Comparison of ENCODE assay signal across 11 mouse cellular contexts in the genomic region with DNA sequence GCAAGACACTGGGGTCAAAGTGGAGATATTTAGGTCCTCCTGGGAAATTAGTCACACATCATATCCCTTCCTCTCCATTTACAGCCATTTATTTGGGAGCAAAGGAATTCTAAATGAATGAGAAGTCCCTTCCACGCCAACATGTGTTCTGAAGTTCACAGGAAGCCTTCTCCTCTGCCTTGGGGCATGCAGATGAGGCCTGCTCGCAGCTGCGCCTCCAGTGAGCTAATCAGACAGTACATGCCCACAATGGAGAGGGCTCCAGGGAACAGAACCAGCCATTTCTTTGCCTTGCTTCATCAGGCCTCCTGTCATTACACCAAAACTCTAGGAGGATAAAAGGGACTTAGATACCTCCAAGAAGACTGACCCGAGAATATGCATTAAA.
DNase-seq lines count a peak whose midpoint lies in the region; ATAC-seq and TF ChIP-seq lines count a peak whose summit lies in the region.
"Had no signal": no experiment of that assay in that cellular context is flagged by ENCODE, and none has a peak within 500 bp of the region (broad histone marks: within the 10 kb centered on the region; RNA-seq: fewer than 3 reads in every experiment).

No protein-coding gene starts in this region.

- H3K4me2 ChIP-seq in stomach, postnatal 0 days (replicated peaks; ENCODE audit: low read depth), result no peak overlapping the region
- H3K4me2 ChIP-seq: hindbrain, embryonic 13.5 days; neural tube, embryonic 13.5 days had no signal

- TF ChIP-seq CTCF in kidney, adult 2 months (conservative IDR thresholded peaks at IDR 0.05; ENCODE audit: insufficient read depth, insufficient read length, low read depth, low read length), result no peak
- no peak for TF ChIP-seq CTCF in stomach, postnatal 0 days (IDR thresholded peaks at IDR 0.05; ENCODE audit: low read depth)

- TF ChIP-seq POLR2A in kidney, adult 2 months (IDR thresholded peaks at IDR 0.05; ENCODE audit: low read depth, low read length), result no peak

- no peak for TF ChIP-seq EP300 in stomach, postnatal 0 days (optimal IDR thresholded peaks at IDR 0.05)

- peak; percentile 23 for DNase-seq in gastrocnemius, postnatal 25 days
- no peak for DNase-seq in gastrocnemius, postnatal 10 days
- DNase-seq in kidney, adult 2 months, result no peak
- no peak for DNase-seq in kidney, adult 18-20 months
- DNase-seq in retina, embryonic 14.5 days (ENCODE audit: low spot score), result peak; percentile 6
- DNase-seq in retina, postnatal 1 day, result no peak
- no peak for DNase-seq in stomach, postnatal 0 days (ENCODE audit: low spot score)
- DNase-seq in right cerebral cortex, adult 18-20 months, result no peak
- DNase-seq: spleen, adult 18-20 months had no signal

- no peak overlapping the region for H3K9ac ChIP-seq in stomach, postnatal 0 days (ENCODE audit: low read length)
- H3K9ac ChIP-seq: hindbrain, embryonic 13.5 days; neural tube, embryonic 13.5 days had no signal

- H3K4me3 ChIP-seq in kidney, adult 2 months (ENCODE audit: insufficient read depth, low read depth, low read length), result no peak overlapping the region
- no peak overlapping the region for H3K4me3 ChIP-seq in stomach, postnatal 0 days (ENCODE audit: low read depth, low read length)
- H3K4me3 ChIP-seq: hindbrain, embryonic 13.5 days; neural tube, embryonic 13.5 days had no signal

- no peaks in the 10 kb centered on the region for H3K27me3 ChIP-seq in kidney, adult 2 months (replicated peaks; ENCODE audit: control insufficient read depth, insufficient read depth, low read length)
- H3K27me3 ChIP-seq in stomach, postnatal 0 days (ENCODE audit: control insufficient read depth, insufficient read depth, low read length), result no peaks in the 10 kb centered on the region
- H3K27me3 ChIP-seq: hindbrain, embryonic 13.5 days; neural tube, embryonic 13.5 days had no signal

- WGBS in kidney, adult 2 months, result 77% methylated on average over 4 of the region's 4 CpGs
- 67% methylated on average over 4 of the region's 4 CpGs for WGBS in stomach, postnatal 0 days

- H3K27ac ChIP-seq in kidney, adult 2 months (ENCODE audit: insufficient read depth, low read depth, low read length), result 0 out of 2 replicates have a peak overlapping the region, but pooled peaks have one; percentile 16
- H3K27ac ChIP-seq in stomach, postnatal 0 days (replicated peaks), result peak overlapping the region; percentile 80
- H3K27ac ChIP-seq: hindbrain, embryonic 13.5 days; neural tube, embryonic 13.5 days had no signal

- ATAC-seq in stomach, postnatal 0 days (ENCODE audit: low FRiP score, low TSS enrichment), result no peak

- peaks cover 3% of the 10 kb centered on the region; the same call in 1 of the 2 replicates for H3K4me1 ChIP-seq in kidney, adult 2 months (ENCODE audit: control insufficient read depth, insufficient read depth, low read length)
- H3K4me1 ChIP-seq in stomach, postnatal 0 days (replicated peaks; ENCODE audit: control insufficient read depth, insufficient read depth), result peaks cover 5% of the 10 kb centered on the region; the same call in 1 of the 2 replicates
- H3K4me1 ChIP-seq: hindbrain, embryonic 13.5 days had no signal

- no peaks in the 10 kb centered on the region for H3K9me3 ChIP-seq in stomach, postnatal 0 days (ENCODE audit: control insufficient read depth, low read length)
- H3K9me3 ChIP-seq: hindbrain, embryonic 13.5 days; neural tube, embryonic 13.5 days had no signal

- no peaks in the 10 kb centered on the region for H3K36me3 ChIP-seq in kidney, adult 2 months (ENCODE audit: control insufficient read depth, insufficient read depth, low read length)
- H3K36me3 ChIP-seq in stomach, postnatal 0 days (ENCODE audit: control insufficient read depth, insufficient read depth, low read length), result no peaks in the 10 kb centered on the region
- H3K36me3 ChIP-seq: hindbrain, embryonic 13.5 days; neural tube, embryonic 13.5 days had no signal

Comparison
In these comparisons a context has a peak if more than half of its experiments do, and no peak if none do; other contexts are left out.
1. DNase-seq: peak in gastrocnemius, postnatal 25 days (single experiment) and retina, embryonic 14.5 days (single experiment); none in gastrocnemius, postnatal 10 days (single experiment), kidney, adult 2 months (single experiment), kidney, adult 18-20 months (single experiment), retina, postnatal 1 day (single experiment), stomach, postnatal 0 days (single experiment) and right cerebral cortex, adult 18-20 months (single experiment).